Mouse (Mus musculus): ENCODE data around the gene Faap20. TPM values are rescaled to one million over a fixed set of nuclear protein-coding genes. Genes with fewer than 3 reads are reported as not detected.

Gene Faap20
- polyA plus RNA-seq, 1 experiment = 40.4 TPM

DNA sequence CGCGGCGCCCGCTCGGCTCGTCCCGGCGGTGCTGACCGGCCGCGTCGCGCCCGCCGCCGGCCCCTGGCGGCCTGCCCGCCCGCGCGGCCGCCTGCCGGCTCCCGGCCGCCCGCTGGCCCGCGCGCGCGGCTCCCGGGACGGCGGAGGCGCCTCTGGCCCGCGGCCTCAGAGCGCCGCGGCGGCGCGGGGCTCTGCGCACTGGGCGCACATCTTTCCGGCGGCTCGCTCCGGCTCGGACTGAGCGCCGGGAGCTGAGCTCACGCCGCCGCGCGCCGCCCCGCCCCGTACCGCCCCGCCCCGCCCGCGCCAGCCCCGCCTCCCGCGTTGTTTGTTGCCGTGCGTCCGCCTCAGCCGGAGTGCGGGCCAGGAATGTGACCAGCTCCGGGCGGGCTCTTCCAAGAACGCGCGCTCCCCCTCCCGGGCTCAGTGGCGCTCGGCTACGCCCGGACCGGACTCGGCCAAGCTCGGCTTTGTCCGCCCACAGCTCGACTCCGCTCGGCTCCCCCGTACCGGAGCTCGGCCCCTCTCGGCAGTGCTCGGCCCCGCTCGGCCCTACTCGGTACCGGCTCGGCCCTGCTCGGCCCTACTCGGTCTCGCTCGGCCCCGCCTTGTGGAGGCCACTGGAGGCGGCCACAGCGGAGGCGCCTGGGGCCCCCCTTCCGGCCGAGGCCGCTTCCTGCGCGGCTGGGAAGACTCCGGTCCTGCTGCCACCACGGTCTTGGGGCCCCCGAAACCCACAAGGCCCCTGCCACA lies 26.6 kb upstream of the Faap20 start:
- no peaks in the 10 kb centered on the region for H3K36me3 ChIP-seq (ENCODE audit: control insufficient read depth, insufficient read depth)
- peak overlapping the region; percentile 78 for H3ac ChIP-seq (ENCODE audit: control insufficient read depth, insufficient read length)
- TF ChIP-seq MYOG (IDR thresholded peaks at IDR 0.05; ENCODE audit: control insufficient read depth in 1 of 3, insufficient read depth in 1 of 3, insufficient read length in 2 of 3, low read depth in 2 of 3) = peak in 1 of 3 experiments; percentile 27
- peak; percentile 90 for TF ChIP-seq POLR2A (IDR thresholded peaks at IDR 0.05; ENCODE audit: insufficient read length, low read depth)
- TF ChIP-seq REST (IDR thresholded peaks at IDR 0.05; ENCODE audit: insufficient read depth, insufficient read length) = no peak
- TF ChIP-seq CEBPB (IDR thresholded peaks at IDR 0.05; ENCODE audit: insufficient read depth, poor library complexity, severe bottlenecking) = no peak
- TF ChIP-seq E2F4 (IDR thresholded peaks at IDR 0.05; ENCODE audit: insufficient read depth) = no peak
- TF ChIP-seq POLR2AphosphoS2 (IDR thresholded peaks at IDR 0.05; ENCODE audit: insufficient read length, low read depth) = peak; percentile 90
- peak; percentile 46 for TF ChIP-seq SRF (IDR thresholded peaks at IDR 0.05; ENCODE audit: control insufficient read depth, insufficient read length, low read depth)
- TF ChIP-seq USF1 (IDR thresholded peaks at IDR 0.05; ENCODE audit: low read depth) = no peak
- no peak overlapping the region for H3K4me3 ChIP-seq
- H3K4me2 ChIP-seq (ENCODE audit: low read depth) = peak overlapping the region; percentile 75
- peaks cover 44% of the 10 kb centered on the region for H3K79me2 ChIP-seq (ENCODE audit: control insufficient read depth, insufficient read depth)
- no peaks in the 10 kb centered on the region for H3K27me3 ChIP-seq (ENCODE audit: control insufficient read depth, insufficient read depth, insufficient read length)

- no peak overlapping the region for H3K4me3 ChIP-seq
- peaks cover 35% of the 10 kb centered on the region for H3K79me2 ChIP-seq (ENCODE audit: control insufficient read depth, insufficient read depth)
- no peaks in the 10 kb centered on the region for H3K36me3 ChIP-seq (ENCODE audit: control insufficient read depth, insufficient read depth)
- peak overlapping the region; percentile 75 for H3K4me2 ChIP-seq (ENCODE audit: low read depth)
- no peaks in the 10 kb centered on the region for H3K27me3 ChIP-seq (ENCODE audit: control insufficient read depth, insufficient read depth, insufficient read length)
- no peak for TF ChIP-seq POLR2A (IDR thresholded peaks at IDR 0.05; ENCODE audit: insufficient read length, low read depth)
- TF ChIP-seq CEBPB (IDR thresholded peaks at IDR 0.05; ENCODE audit: insufficient read depth, poor library complexity, severe bottlenecking) = no peak
- no peak for TF ChIP-seq TCF12 (IDR thresholded peaks at IDR 0.05; ENCODE audit: insufficient read depth, poor library complexity, severe bottlenecking)
- no peak for TF ChIP-seq MYOG (IDR thresholded peaks at IDR 0.05; ENCODE audit: control insufficient read depth in 1 of 3, insufficient read depth in 1 of 3, insufficient read length in 2 of 3, low read depth in 2 of 3)
- no peak for TF ChIP-seq POLR2AphosphoS2 (IDR thresholded peaks at IDR 0.05; ENCODE audit: insufficient read length, low read depth)
- no peak for TF ChIP-seq E2F4 (IDR thresholded peaks at IDR 0.05; ENCODE audit: insufficient read depth)
- TF ChIP-seq TCF3 (IDR thresholded peaks at IDR 0.05; ENCODE audit: insufficient read length, low read depth) = no peak
- no peak for TF ChIP-seq USF1 (IDR thresholded peaks at IDR 0.05; ENCODE audit: low read depth)
- TF ChIP-seq SRF (IDR thresholded peaks at IDR 0.05; ENCODE audit: control insufficient read depth, insufficient read length, low read depth) = no peak
- no peak for TF ChIP-seq MAX (IDR thresholded peaks at IDR 0.05; ENCODE audit: low read depth)
- TF ChIP-seq MYOD1 (IDR thresholded peaks at IDR 0.05; ENCODE audit: control insufficient read depth in 1 of 3, insufficient read length in 2 of 3, low read depth in 2 of 3) = no peak
- TF ChIP-seq REST (IDR thresholded peaks at IDR 0.05; ENCODE audit: insufficient read depth, insufficient read length) = no peak
- peak overlapping the region; percentile 78 for H3ac ChIP-seq (ENCODE audit: control insufficient read depth, insufficient read length)
Observed at GRCm38 (mm10) chr4:155223594-155224528, 25.7 kb upstream of the Faap20 start.

GRCm38 (mm10) chr4:155225918-155226317 lies 23.7 kb upstream of the Faap20 start:
- Histone ChIP-seq H3K36me3 (ENCODE audit: control insufficient read depth, insufficient read depth) (no peaks in the 10 kb centered on the region), H3K79me2 (ENCODE audit: control insufficient read depth, insufficient read depth) (peaks cover 15% of the 10 kb centered on the region), H3K4me3 (no peak overlapping the region), H3K4me2 (ENCODE audit: low read depth) (no peak overlapping the region), H3ac (ENCODE audit: control insufficient read depth, insufficient read length) (no peak overlapping the region), H3K27me3 (ENCODE audit: control insufficient read depth, insufficient read depth, insufficient read length) (no peaks in the 10 kb centered on the region)
- TF ChIP-seq SRF (IDR thresholded peaks at IDR 0.05; ENCODE audit: control insufficient read depth, insufficient read length, low read depth) (no peak), TCF12 (IDR thresholded peaks at IDR 0.05; ENCODE audit: insufficient read depth, poor library complexity, severe bottlenecking) (no peak), MYOG (IDR thresholded peaks at IDR 0.05; ENCODE audit: control insufficient read depth in 1 of 3, insufficient read depth in 1 of 3, insufficient read length in 2 of 3, low read depth in 2 of 3) (peak in 1 of 3 experiments; percentile 7), REST (IDR thresholded peaks at IDR 0.05; ENCODE audit: insufficient read depth, insufficient read length) (no peak), MAX (IDR thresholded peaks at IDR 0.05; ENCODE audit: low read depth) (no peak), TCF3 (IDR thresholded peaks at IDR 0.05; ENCODE audit: insufficient read length, low read depth) (no peak), USF1 (IDR thresholded peaks at IDR 0.05; ENCODE audit: low read depth) (no peak), POLR2A (IDR thresholded peaks at IDR 0.05; ENCODE audit: insufficient read length, low read depth) (no peak), MYOD1 (IDR thresholded peaks at IDR 0.05; ENCODE audit: control insufficient read depth in 1 of 3, insufficient read length in 2 of 3, low read depth in 2 of 3) (peak in 1 of 3 experiments; percentile 30)

DNA sequence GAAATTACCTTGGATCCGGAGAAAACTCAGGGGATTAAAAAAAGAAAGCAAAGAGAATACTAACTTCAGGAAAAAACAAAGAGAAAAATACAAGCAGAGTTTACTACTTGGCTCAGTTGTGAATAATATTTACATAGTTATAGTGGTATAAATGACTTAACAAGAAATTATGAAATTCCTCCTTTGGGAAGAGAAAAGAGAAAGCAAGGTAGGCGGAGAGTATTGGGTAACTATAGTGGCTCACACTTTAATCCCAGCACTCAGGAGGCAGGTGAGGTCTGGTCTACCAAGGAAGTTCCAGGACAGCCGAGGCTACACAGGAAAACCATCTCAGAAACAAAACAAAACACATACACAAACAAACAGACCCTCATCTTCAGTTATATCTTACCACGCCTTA lies 21.6 kb upstream of the Faap20 start:
- Histone ChIP-seq H3K27me3 (ENCODE audit: control insufficient read depth, insufficient read depth, insufficient read length) (no peaks in the 10 kb centered on the region), H3K79me2 (ENCODE audit: control insufficient read depth, insufficient read depth) (no peaks in the 10 kb centered on the region), H3K36me3 (ENCODE audit: control insufficient read depth, insufficient read depth) (no peaks in the 10 kb centered on the region), H3K4me2 (ENCODE audit: low read depth) (no peak overlapping the region), H3K4me3 (no peak overlapping the region), H3ac (ENCODE audit: control insufficient read depth, insufficient read length) (no peak overlapping the region)
- TF ChIP-seq REST (IDR thresholded peaks at IDR 0.05; ENCODE audit: insufficient read depth, insufficient read length) (no peak), CEBPB (IDR thresholded peaks at IDR 0.05; ENCODE audit: insufficient read depth, poor library complexity, severe bottlenecking) (no peak), MYOD1 (IDR thresholded peaks at IDR 0.05; ENCODE audit: control insufficient read depth in 1 of 3, insufficient read length in 2 of 3, low read depth in 2 of 3) (no peak), E2F4 (IDR thresholded peaks at IDR 0.05; ENCODE audit: insufficient read depth) (no peak), MYOG (IDR thresholded peaks at IDR 0.05; ENCODE audit: control insufficient read depth in 1 of 3, insufficient read depth in 1 of 3, insufficient read length in 2 of 3, low read depth in 2 of 3) (no peak), TCF3 (IDR thresholded peaks at IDR 0.05; ENCODE audit: insufficient read length, low read depth) (no peak)

Measured in myocyte (in vitro differentiated cells).